Mouse (Mus musculus): ENCODE measurements around the gene Afg3l1.

- TF ChIP-seq POLR2A (IDR thresholded peaks at IDR 0.05; ENCODE audit: borderline replicate concordance, insufficient read depth, low read length) (no peak), CTCF (IDR thresholded peaks at IDR 0.05; ENCODE audit: borderline replicate concordance, insufficient read depth, low read depth, low read length) (no peak)
Observed at GRCm38 (mm10) chr8:123536990-123537380, 59.3 kb downstream of the Afg3l1 start.

Data from cerebellum, adult 2 months (tissue).